Mouse (Mus musculus): Measurements from ENCODE around the gene Gm10642.

- TF ChIP-seq CHD2 (IDR thresholded peaks at IDR 0.05; ENCODE audit: low read depth, low read length) (no peak), MAFK (IDR thresholded peaks at IDR 0.05; ENCODE audit: insufficient read depth, low read depth, low read length) (no peak)
Observed at GRCm38 (mm10) chr9:70629711-70630110, 26.3 kb upstream of the Gm10642 start.
